Mouse (Mus musculus) cortical plate, adult 2 months (tissue): ENCODE data around the gene Med12l. TPM values are rescaled to one million over a fixed set of nuclear protein-coding genes. Genes with fewer than 3 reads are reported as not detected.
A peak's percentile ranks its signal among the peaks of the same experiment; 100 is the strongest.

Experiments
- H3K27ac ChIP-seq: fragments of 200-500 bp; 2 replicates; pipeline ENCODE4 v1.5.1; 2012; ENCODE audit warnings: low read length, control low read depth, inconsistent platforms; ENCODE audit not compliant: insufficient read depth
- H3K4me1 ChIP-seq: fragments of 200-500 bp; 2 replicates; pipeline ENCODE4 v1.6.1; 2011; ENCODE audit warnings: low read length; ENCODE audit not compliant: control insufficient read depth, insufficient read depth
- H3K4me3 ChIP-seq: fragments of 200-500 bp; 2 replicates; pipeline ENCODE4 v1.5.1; 2011; ENCODE audit warnings: mild to moderate bottlenecking, low read length, control low read depth; ENCODE audit not compliant: insufficient read depth
- CTCF ChIP-seq: fragments of 200-500 bp; IDR thresholded peaks from 2 replicates; pipeline ENCODE4 v1.5.1; 2011; ENCODE audit warnings: mild to moderate bottlenecking, control low read depth, low read length; ENCODE audit not compliant: insufficient read depth; ENCODE audit errors: extremely low read depth
- POLR2A ChIP-seq: fragments of 200-500 bp; IDR thresholded peaks from 2 replicates; pipeline ENCODE4 v1.6.1; 2011; ENCODE audit warnings: mild to moderate bottlenecking, low read length, control low read depth; ENCODE audit not compliant: insufficient read depth; ENCODE audit errors: extremely low read depth
- polyA plus RNA-seq: library from polyadenylated mRNA; depleted of rRNA; stranded (reverse); fragments of >200 nt; gene quantifications from 2 replicates; pipeline ENCODE4 v1.2.3, GENCODE M21; 2012

Gene Med12l
- polyA plus RNA-seq, 1 experiment: 11.2 TPM

GRCm38 (mm10) chr3:59153424-59153823 lies 147.8 kb downstream of the Med12l start, which contains the start of gene P2ry14:
Gene P2ry14 (minus strand): TSS chr3:59153618.
- TF ChIP-seq POLR2A: no peak
- TF ChIP-seq CTCF: no peak
- no peak within 1 kb of the TSS for H3K27ac ChIP-seq

DNA sequence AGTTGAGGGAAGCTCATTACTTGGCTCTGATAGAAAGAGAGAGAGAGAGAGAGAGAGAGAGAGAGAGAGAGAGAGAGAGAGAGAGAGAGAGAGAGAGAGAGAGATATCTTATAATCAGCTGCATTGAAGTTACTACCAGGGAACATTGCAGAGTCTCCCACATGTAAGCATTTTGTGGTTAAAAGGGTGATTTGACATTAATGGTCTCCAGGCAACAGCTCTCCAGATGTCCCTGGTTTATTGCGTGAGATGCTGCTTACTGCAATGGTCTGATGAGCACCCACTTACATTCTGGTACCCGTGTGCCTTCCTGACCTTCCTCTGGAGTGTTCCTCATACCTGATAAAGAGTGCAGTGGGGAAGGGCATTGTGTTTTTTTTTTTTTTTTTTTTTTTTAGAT lies 149.3 kb downstream of the Med12l start:
- H3K27ac ChIP-seq: no peak overlapping the region
- H3K4me3 ChIP-seq: no peak overlapping the region
- H3K4me1 ChIP-seq: 0 out of 2 replicates have a peak, but pooled peaks cover 1% of the 10 kb centered on the region
- TF ChIP-seq POLR2A (no peak), CTCF (no peak)

More at GRCm38 (mm10) chr3:59153424-59153823, 147.8 kb downstream of the Med12l start, which contains the start of gene P2ry14:
- Histone ChIP-seq H3K4me1 (peaks cover 3% of the 10 kb centered on the region; the same call in 1 of the 2 replicates), H3K4me3 (no peak within 1 kb of the TSS)

- Histone ChIP-seq H3K4me1 (0 out of 2 replicates have a peak, but pooled peaks cover 1% of the 10 kb centered on the region), H3K27ac (no peak overlapping the region), H3K4me3 (no peak overlapping the region)
- no peak for TF ChIP-seq CTCF
- TF ChIP-seq POLR2A: no peak
Measured at GRCm38 (mm10) chr3:59155404-59155803, 149.8 kb downstream of the Med12l start.

GRCm38 (mm10) chr3:59157048-59157447 lies 151.4 kb downstream of the Med12l start:
- Histone ChIP-seq H3K4me3 (no peak overlapping the region), H3K4me1 (0 out of 2 replicates have a peak, but pooled peaks cover 1% of the 10 kb centered on the region), H3K27ac (no peak overlapping the region)
- TF ChIP-seq POLR2A (no peak), CTCF (no peak)

DNA sequence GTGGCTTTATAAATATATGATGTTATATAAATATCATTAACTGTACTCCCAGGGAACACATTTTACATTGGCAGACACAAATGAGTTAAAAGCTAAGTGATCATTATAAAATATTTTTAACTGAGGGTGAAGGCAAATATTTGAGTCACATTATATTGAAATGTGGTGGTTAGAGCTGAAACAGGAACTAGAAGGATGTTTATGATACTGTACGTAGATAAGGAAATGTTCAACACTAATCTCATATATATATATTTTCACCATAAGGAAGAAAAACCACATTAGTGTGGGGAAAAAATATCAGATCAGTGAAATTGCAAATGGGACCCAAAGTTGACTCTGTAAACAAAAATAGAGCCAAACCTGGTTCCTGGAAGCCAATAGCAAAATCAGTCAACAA lies 154.8 kb downstream of the Med12l start:
- TF ChIP-seq POLR2A: no peak
- Histone ChIP-seq H3K27ac (no peak overlapping the region), H3K4me3 (no peak overlapping the region), H3K4me1 (no peaks in the 10 kb centered on the region)

DNA sequence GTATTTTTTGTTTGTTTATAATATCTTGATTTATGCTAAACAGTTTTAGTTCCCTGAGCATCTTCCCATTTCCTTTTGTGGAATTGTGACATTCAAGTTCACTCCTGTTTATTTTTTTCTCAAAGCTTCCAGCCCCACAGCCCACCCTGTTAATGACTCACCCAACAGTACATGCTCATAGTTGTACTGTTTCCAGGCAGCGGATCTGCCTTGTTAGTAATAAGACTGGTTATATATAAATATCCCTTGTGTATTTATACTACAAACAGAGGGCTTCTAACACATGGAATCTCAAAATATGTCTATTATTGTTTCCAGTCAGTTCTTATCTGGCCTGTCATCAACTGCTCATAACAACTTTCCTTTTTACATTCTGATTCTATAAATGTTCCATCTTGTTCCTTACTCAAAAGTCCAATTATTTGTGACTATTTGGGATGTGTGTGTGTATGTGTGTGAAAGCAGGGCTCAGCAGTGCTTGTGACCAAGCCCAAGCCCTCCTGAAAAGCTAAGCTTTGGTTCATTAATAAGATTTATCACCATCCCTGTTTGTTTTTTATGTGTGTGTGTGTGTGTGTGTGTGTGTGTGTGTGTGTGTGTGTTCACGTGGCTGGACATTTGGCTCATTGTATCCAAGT lies 161.9 kb downstream of the Med12l start:
- Histone ChIP-seq H3K4me1 (no peaks in the 10 kb centered on the region; the same call in 1 of the 2 replicates), H3K27ac (no peak overlapping the region), H3K4me3 (no peak overlapping the region)
- TF ChIP-seq POLR2A (no peak), CTCF (no peak)

DNA sequence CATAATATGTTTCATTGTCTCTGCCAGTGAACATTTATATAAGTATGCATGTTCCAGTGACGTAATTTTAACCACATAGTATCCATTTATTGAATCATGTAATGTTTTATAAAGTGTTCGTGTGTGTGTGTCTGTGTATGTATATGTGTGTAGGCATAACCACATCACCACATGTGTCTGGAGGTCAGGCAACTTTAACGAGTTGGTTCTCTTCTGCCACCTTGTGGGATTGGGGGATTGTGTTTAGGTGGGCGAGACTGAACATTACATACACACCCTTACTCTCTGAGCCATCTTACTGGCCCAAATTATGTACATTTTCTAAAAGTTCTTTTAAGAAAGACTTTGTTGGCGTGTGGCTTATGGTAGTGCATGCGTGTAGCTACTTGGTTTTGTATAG lies 162.9 kb downstream of the Med12l start:
- TF ChIP-seq POLR2A: no peak
- no peak for TF ChIP-seq CTCF
- H3K4me1 ChIP-seq: no peaks in the 10 kb centered on the region; the same call in 1 of the 2 replicates

GRCm38 (mm10) chr3:59169215-59169614 lies 163.6 kb downstream of the Med12l start:
- TF ChIP-seq CTCF (no peak), POLR2A (no peak)
- H3K4me1 ChIP-seq: no peaks in the 10 kb centered on the region; the same call in 1 of the 2 replicates
- no peak overlapping the region for H3K4me3 ChIP-seq
- H3K27ac ChIP-seq: no peak overlapping the region

More for the DNA sequence above, 162.9 kb downstream of the Med12l start:
- no peak overlapping the region for H3K27ac ChIP-seq
- no peak overlapping the region for H3K4me3 ChIP-seq

DNA sequence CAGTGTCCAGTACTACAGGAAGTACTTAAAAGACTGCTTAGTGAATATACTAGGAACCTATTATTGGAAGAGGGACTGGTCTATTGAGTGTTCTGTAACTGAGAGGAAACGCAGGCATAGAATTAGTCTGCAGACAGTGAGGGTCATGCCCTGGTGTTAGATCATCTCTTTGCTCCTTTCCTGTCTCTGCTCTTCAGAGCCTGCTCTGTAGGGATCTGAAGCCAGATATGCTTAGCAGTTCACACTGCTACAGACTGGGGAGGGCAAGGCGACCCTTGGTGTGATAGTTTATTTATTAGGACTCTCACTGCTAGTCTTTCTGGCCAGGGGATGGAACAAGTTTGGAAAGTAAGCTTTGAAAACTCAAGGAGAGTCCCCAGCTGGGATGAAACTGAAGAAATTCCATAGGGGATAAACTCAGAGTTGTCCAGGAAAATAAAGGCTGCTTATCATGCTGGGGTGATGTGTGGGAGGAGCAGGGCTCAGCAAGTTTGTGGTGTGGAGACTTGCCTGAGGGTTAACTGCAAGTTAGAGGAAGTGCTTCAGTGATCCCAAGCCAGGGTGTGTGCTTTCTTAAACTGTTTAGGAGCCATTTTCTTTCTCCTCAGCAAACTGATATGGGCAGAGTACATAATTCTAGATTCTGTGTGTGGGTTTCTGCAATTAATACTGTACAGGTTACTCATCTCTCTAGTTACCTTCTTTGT lies 164.4 kb downstream of the Med12l start:
- H3K4me3 ChIP-seq: no peak overlapping the region
- H3K27ac ChIP-seq: no peak overlapping the region
- no peaks in the 10 kb centered on the region; the same call in 1 of the 2 replicates for H3K4me1 ChIP-seq
- no peak for TF ChIP-seq POLR2A
- no peak for TF ChIP-seq CTCF

DNA sequence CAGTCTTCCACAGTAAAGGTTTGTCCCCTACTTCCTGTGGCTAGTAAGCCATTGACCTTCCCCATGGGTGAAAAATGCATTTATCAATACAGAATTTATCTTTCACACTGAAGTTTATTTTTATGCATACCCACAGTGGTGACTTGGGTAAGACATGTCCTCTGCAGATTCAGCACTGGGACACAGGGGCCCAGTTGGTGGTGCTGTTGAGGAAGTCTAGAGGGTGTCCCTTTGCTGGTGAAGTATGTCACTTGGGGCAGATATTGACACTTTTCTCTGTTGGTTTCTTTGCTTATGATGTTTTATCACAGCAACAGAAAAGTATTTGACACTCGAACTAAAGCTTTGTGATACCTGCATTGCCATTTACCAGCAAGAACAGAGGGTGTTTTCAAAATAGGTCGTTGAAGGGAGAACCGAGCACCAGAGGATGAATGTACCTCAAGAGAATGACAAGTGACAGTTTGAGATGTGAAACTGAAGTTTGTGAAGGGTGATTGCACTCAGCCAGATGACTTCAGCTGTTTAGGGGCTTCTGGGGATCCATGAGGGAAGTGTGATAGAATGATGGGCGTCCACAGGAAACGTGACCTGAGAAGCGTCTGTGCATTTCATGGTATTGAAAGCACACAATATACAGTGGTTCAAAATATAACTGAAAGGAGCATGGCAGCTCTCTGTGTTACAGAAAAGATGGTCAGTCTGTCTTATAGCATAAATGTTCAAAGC lies 169.0 kb downstream of the Med12l start:
- H3K4me3 ChIP-seq: no peak overlapping the region
- H3K27ac ChIP-seq: no peak overlapping the region
- H3K4me1 ChIP-seq: no peaks in the 10 kb centered on the region
- TF ChIP-seq CTCF: 0 out of 2 replicates have a peak, but pooled peaks have one; percentile 4
- TF ChIP-seq POLR2A: no peak
